Mouse (Mus musculus) heart, embryonic 11.5 days (tissue): ENCODE measurements around the gene Lrrfip1. TPM values are rescaled to one million over a fixed set of nuclear protein-coding genes. Genes with fewer than 3 reads are reported as not detected.

ENCODE experiments used
- ATAC-seq: fragments of 200-750 bp; cut with Nextera tagmentation; replicated peaks from 2 replicates; pipeline ENCODE4 v1.8.0; 2017; ENCODE audit warnings: moderate library complexity; ENCODE audit not compliant: insufficient number of reproducible peaks, low FRiP score, low TSS enrichment
- H3K27ac ChIP-seq: fragments of 300-500 bp; sonication (generic); 2 replicates; pipeline ENCODE4 v1.5.1; 2014; ENCODE audit warnings: mild to moderate bottlenecking, low read depth, low read length
- H3K27me3 ChIP-seq: fragments of 300-500 bp; sonication (generic); 2 replicates; pipeline ENCODE4 v1.6.1; 2014; ENCODE audit warnings: mild to moderate bottlenecking, low read length, mixed read lengths; ENCODE audit not compliant: control insufficient read depth, insufficient read depth
- H3K36me3 ChIP-seq: fragments of 300-500 bp; sonication (generic); 2 replicates; pipeline ENCODE4 v1.6.1; 2014; ENCODE audit warnings: mild to moderate bottlenecking, low read length, moderate library complexity, mixed read lengths; ENCODE audit not compliant: control insufficient read depth, insufficient read depth
- H3K4me1 ChIP-seq: fragments of 300-500 bp; sonication (generic); 2 replicates; pipeline ENCODE4 v1.6.1; 2014; ENCODE audit warnings: low read length; ENCODE audit not compliant: control insufficient read depth, insufficient read depth
- H3K4me2 ChIP-seq: fragments of 300-500 bp; sonication (generic); 2 replicates; pipeline ENCODE4 v1.6.1; 2014; ENCODE audit warnings: mild to moderate bottlenecking, moderate library complexity
- H3K4me3 ChIP-seq: fragments of 300-500 bp; sonication (generic); 2 replicates; pipeline ENCODE4 v1.5.1; 2014; ENCODE audit warnings: low read depth, low read length
- H3K9ac ChIP-seq: fragments of 300-500 bp; sonication (generic); 2 replicates; pipeline ENCODE4 v1.6.1; 2014; ENCODE audit warnings: mild to moderate bottlenecking, low read depth, low read length, moderate library complexity
- H3K9me3 ChIP-seq: fragments of 300-500 bp; sonication (generic); replicated peaks from 2 replicates; pipeline ENCODE4 v1.6.1; 2016; ENCODE audit warnings: low read length; ENCODE audit not compliant: control insufficient read depth
- WGBS: fragments of 180-500 bp; shearing (Covaris S2); extraction: QIAGEN DNeasy Blood & Tissue Kit; methylation state at CpG from one replicate; pipeline ENCODE4 v1.1.7; 2014; ENCODE audit not compliant: insufficient replicate concordance; 5-methylcytosine and 5-hydroxymethylcytosine counted together
- polyA plus RNA-seq: library from polyadenylated mRNA; unstranded; fragments of >200 nt; fragmentation: Nextera tagmentation; extraction: Ambion mirVana; gene quantifications from 2 replicates; pipeline ENCODE4 v1.2.1, GENCODE M21; 2014

Lrrfip1 gene
- polyA plus RNA-seq, 1 experiment from 2014 or later = 115 TPM

DNA sequence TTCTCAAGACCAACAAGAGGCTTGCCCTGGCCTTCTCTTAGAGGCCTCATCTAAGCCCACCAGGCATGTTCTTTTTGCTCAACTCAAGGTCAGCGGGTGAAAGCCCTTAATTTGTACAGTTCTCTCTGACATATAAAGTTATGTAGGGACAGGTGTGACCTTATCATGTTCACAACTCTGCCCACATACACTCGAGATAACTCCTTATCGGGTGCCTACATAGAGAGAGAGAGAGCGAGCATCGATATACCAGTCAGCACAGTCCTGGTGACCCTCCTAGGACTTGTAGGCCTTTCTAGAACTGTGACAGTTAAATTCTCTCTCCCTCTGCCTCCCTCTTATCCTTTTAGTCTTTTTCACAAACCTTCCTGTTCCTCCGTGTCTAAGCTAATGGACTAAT lies 67.5 kb downstream of the Lrrfip1 start:
- Histone ChIP-seq H3K27me3 (no peaks in the 10 kb centered on the region), H3K27ac (peak overlapping the region; percentile 54; the same call in 1 of the 2 replicates), H3K4me3 (no peak overlapping the region), H3K4me1 (peaks cover 85% of the 10 kb centered on the region), H3K9me3 (no peaks in the 10 kb centered on the region), H3K9ac (peak overlapping the region; percentile 43; the same call in 1 of the 2 replicates), H3K36me3 (no peaks in the 10 kb centered on the region), H3K4me2 (no peak overlapping the region)
- WGBS = 66% methylated on average over 6 of the region's 6 CpGs
- no peak for ATAC-seq

DNA sequence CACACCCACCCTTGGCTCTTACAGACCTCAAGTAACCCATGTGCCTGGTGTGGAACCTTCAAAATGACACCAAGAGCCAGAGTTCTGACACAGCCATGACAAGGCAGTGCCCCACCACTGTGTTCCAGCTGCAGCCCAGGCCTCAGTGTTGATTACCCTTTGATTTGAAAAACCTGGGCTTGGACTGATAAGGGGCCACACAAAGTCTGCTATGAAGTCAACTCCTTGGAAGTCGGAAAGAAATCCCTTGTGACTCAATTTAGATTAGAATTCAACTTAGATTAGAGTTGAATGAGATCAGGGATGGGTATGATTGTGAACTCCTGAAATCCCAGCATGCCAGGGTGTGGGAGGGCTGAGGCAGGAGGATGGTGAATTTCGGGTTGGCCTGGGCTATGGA lies 68.1 kb downstream of the Lrrfip1 start:
- no peak overlapping the region for H3K4me3 ChIP-seq
- no peak for ATAC-seq
- H3K27me3 ChIP-seq = no peaks in the 10 kb centered on the region
- H3K9ac ChIP-seq = no peak overlapping the region
- peaks cover 85% of the 10 kb centered on the region for H3K4me1 ChIP-seq
- 41% methylated on average over 2 of the region's 2 CpGs for WGBS
- peak overlapping the region; percentile 54; the same call in 1 of the 2 replicates for H3K27ac ChIP-seq
- H3K9me3 ChIP-seq = no peaks in the 10 kb centered on the region
- H3K4me2 ChIP-seq = no peak overlapping the region
- H3K36me3 ChIP-seq = no peaks in the 10 kb centered on the region

DNA sequence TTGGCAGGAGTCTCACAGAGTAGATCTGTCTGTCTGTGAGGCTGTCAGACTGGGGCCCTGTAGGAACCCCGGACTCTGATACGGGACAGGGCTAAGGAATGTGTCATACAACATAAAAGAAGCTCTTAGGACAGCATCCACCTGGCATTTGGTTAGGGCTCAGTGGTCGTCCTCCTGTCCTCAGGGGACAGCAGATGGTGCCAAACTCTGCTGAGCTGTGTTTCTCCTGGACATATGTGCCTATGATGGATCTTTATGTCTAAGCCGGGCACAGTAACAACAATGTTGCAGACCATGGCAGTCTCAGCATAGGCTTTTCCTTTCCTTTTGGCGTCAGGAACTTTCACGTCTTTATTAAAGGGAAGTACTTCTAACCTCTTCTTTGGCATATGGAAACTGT lies 69.2 kb downstream of the Lrrfip1 start:
- H3K9me3 ChIP-seq = no peaks in the 10 kb centered on the region
- H3K4me3 ChIP-seq = no peak overlapping the region
- 57% methylated on average over 6 of the region's 6 CpGs for WGBS
- no peak overlapping the region for H3K27ac ChIP-seq
- no peak overlapping the region for H3K4me2 ChIP-seq
- no peak overlapping the region for H3K9ac ChIP-seq
- H3K27me3 ChIP-seq = no peaks in the 10 kb centered on the region
- ATAC-seq = no peak
- H3K36me3 ChIP-seq = no peaks in the 10 kb centered on the region
- peaks cover 82% of the 10 kb centered on the region for H3K4me1 ChIP-seq

DNA sequence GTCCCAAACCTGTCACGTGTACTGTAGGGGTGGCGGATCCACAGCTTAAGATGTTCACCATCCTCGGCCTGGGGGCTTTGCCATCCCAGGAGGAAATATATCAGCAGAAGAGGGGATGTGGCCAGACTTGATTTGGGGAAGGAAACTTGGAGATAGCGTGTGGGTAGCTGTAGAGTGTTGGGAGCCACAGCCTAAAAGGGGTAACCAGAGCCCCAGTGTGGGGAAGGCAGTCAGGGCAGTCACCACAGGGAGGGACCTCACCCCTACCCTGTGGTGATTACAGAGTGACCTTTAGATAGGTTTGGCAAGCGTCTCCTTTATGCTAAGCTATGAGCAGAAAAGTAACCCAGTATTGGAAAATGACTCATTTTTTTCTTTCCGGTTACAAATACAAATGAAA lies 71.0 kb downstream of the Lrrfip1 start:
- Histone ChIP-seq H3K27ac (peak overlapping the region; percentile 41; the same call in 1 of the 2 replicates), H3K4me3 (no peak overlapping the region), H3K36me3 (no peaks in the 10 kb centered on the region), H3K27me3 (no peaks in the 10 kb centered on the region), H3K9me3 (no peaks in the 10 kb centered on the region), H3K4me1 (peaks cover 73% of the 10 kb centered on the region), H3K9ac (no peak overlapping the region), H3K4me2 (no peak overlapping the region)
- 68% methylated on average over 6 of the region's 6 CpGs for WGBS
- no peak for ATAC-seq

DNA sequence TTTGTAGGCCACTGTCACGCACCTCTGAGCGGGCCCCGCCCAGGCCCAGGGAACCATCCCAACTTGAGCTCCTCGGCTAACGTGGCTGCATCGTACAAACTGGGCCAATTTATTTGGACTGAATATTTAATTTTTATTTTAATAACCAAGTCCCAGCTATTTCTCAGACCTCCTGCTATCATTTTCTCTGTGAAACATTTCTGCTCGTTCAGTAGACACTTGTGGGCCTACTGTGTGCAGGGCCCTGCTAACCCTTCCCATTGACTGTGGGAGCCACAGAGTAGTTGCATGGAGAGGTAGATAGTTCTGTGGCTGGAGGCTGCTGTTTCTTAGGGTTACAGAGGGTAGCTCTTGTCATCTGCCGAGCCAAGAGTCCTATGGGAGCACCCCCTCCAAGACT lies 72.0 kb downstream of the Lrrfip1 start:
- H3K36me3 ChIP-seq = no peaks in the 10 kb centered on the region
- H3K9me3 ChIP-seq = no peaks in the 10 kb centered on the region
- no peaks in the 10 kb centered on the region for H3K27me3 ChIP-seq
- no peak overlapping the region for H3K4me3 ChIP-seq
- peak overlapping the region; percentile 87 for H3K27ac ChIP-seq
- H3K4me1 ChIP-seq = peaks cover 64% of the 10 kb centered on the region
- no peak overlapping the region for H3K9ac ChIP-seq
- H3K4me2 ChIP-seq = no peak overlapping the region
- ATAC-seq = no peak
- 89% methylated on average over 8 of the region's 8 CpGs for WGBS

DNA sequence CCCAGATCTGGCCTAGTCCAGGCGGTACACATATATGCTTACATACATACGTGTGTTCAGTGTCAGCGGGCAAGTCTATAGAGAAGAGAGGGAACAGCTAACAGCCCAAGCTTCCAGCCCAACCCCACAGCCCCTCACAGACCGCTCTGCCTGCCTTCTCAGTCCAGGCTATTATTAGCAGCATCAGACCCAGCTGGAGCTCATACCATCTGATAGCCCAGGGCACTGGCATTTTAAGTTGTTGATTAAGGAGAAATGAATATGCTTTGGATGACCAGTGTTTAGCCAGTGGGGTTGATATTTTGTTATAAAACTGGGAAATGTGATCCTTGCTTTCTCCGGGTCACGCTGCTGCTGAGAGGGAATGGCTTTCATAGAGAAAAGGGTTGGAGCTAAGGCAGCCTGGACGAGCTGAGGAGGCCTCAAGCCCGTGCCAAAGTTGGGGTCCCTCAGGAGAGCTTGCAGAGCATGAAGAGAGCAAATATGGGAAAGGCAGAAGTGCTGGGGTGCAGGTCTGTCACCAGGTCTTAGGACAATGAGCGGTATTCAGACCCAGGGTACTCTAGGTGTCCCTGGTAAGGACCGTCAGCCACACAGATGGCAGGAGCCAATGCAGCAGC lies 73.2 kb downstream of the Lrrfip1 start:
- H3K36me3 ChIP-seq = no peaks in the 10 kb centered on the region
- H3K4me2 ChIP-seq = peak overlapping the region; percentile 55

DNA sequence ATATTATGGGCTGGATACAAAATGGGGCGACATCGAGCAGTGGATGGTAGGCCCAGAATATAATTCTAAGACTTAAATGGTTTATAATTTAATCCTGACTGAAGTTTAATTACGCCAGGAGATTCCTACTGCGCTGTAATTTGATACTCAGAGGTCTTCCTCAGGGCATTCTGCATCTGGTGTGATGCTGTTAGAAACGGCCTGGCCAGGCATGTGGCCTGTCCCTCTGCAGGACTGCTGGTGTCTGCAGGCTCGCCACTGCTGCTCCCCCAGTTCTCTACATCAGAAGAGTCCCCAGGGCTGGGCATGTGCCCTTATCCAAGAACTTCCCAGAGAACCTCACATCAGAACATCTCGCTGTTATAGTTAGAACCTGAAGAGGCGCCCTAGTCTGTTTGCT lies 78.4 kb downstream of the Lrrfip1 start:
- no peaks in the 10 kb centered on the region for H3K9me3 ChIP-seq
- H3K27me3 ChIP-seq = no peaks in the 10 kb centered on the region
- H3K4me2 ChIP-seq = no peak overlapping the region
- 51% methylated on average over 8 of the region's 8 CpGs for WGBS
- H3K4me3 ChIP-seq = no peak overlapping the region
- peaks cover 43% of the 10 kb centered on the region for H3K4me1 ChIP-seq
- H3K9ac ChIP-seq = no peak overlapping the region
- no peak for ATAC-seq
- H3K27ac ChIP-seq = peak overlapping the region; percentile 71
- no peaks in the 10 kb centered on the region for H3K36me3 ChIP-seq

More for the DNA sequence above, 73.2 kb downstream of the Lrrfip1 start:
- WGBS = 60% methylated on average over 10 of the region's 10 CpGs
- H3K4me1 ChIP-seq = peaks cover 60% of the 10 kb centered on the region
- H3K9me3 ChIP-seq = no peaks in the 10 kb centered on the region
- peak overlapping the region; percentile 46; the same call in 1 of the 2 replicates for H3K9ac ChIP-seq
- no peak overlapping the region for H3K4me3 ChIP-seq
- H3K27ac ChIP-seq = peak overlapping the region; percentile 87
- ATAC-seq = 0 out of 2 replicates have a peak, but pooled peaks have one; percentile 46
- H3K27me3 ChIP-seq = no peaks in the 10 kb centered on the region

DNA sequence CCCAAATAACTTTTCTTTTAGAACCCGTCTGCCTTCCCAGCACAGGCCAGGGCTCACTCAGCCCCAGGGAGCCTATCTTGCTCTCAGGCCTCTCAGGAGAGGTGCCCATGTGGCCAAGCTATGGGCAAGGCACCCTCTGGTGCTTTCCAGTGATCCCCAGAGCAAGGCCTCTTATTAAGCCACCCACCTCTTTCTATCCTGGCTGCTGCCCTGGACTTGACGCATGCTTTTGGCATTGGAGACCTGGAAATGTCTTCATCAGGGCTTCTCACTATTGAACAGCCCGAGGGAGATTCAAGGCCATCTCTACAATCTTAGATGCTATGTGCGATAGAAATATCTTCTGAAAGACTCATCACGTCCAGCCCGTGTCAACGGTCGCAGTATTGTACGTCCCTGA lies 78.9 kb downstream of the Lrrfip1 start:
- WGBS = 65% methylated on average over 9 of the region's 9 CpGs
- Histone ChIP-seq H3K9ac (peak overlapping the region; percentile 46), H3K4me3 (no peak overlapping the region), H3K4me1 (peaks cover 43% of the 10 kb centered on the region), H3K27me3 (no peaks in the 10 kb centered on the region), H3K36me3 (no peaks in the 10 kb centered on the region), H3K4me2 (no peak overlapping the region), H3K27ac (peak overlapping the region; percentile 71), H3K9me3 (no peaks in the 10 kb centered on the region)
- ATAC-seq = no peak

DNA sequence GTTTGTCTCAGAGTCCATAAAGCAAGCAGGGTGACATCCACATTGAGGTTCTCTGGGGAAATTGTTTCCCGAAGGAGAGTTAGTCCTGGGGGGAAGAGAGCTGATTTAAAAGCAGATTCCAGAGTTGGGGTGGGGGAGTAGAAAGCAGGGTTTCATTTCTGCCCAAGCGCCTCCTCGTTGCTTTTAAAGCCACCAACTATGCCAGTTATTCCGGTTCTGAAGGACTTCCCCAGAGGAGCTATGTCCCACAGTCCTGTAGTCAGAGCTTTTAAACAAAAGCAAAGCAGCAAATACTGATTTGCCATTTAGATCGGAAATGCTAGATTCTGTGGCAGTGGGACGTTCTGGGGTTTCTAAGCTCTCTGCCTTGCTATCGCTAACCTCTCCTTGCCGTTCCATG lies 79.4 kb downstream of the Lrrfip1 start:
- H3K27ac ChIP-seq = peak overlapping the region; percentile 71; the same call in 1 of the 2 replicates
- no peak for ATAC-seq
- no peak overlapping the region for H3K4me2 ChIP-seq
- H3K4me3 ChIP-seq = no peak overlapping the region
- peaks cover 46% of the 10 kb centered on the region for H3K4me1 ChIP-seq
- H3K9me3 ChIP-seq = no peaks in the 10 kb centered on the region
- peak overlapping the region; percentile 46 for H3K9ac ChIP-seq
- WGBS = 69% methylated on average over 8 of the region's 8 CpGs
- H3K27me3 ChIP-seq = no peaks in the 10 kb centered on the region
- no peaks in the 10 kb centered on the region for H3K36me3 ChIP-seq
